Mouse (Mus musculus): ENCODE results near the gene Fuz.
"Not testable (repeated sequence)": the region's sequence is repeated elsewhere in the genome, so short reads cannot be mapped to it uniquely, and the experiment has no call there.

The Fuz gene

DNA sequence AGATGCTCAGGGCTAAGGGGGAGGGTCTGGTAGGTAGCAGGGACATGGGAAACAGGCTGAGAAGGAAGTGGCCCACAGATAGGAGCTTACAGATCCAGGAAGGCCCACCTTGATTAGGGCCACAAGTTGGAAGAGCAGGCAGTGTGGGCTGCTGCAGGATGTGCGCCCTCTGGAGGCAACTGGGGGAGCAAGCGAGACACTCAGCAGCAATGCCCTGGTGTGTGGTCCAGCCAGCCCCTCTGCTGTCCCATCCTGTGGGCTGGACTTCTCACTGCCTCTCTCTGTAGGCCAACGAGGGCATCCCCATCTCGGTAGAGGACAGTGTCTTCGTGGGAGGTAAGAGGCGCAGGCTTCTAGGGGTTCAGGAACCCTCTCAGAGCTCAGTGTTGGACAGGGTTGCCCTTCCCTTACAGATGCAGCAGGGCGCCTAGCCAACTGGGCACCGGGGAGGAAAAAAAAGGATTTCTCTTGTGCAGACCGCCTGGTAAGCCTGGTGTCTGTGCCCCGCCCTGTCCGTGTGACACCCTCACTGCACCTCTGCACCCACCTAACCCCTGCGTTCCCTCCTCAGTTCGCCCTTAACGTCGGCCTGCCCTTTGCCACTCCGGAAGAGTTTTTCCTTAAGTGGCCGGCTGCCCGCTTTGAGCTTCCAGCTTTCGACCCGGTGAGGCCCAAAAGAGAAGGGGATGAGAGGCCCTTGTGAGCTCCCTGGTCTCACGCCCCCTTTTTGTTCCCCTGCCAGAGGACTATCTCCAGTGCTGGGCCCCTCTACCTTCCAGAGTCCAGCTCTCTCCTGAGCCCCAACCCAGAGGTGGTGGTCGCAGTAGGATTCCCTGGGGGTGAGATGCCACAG lies 35.1 kb upstream of the Fuz start:
- DNase-seq (ENCODE audit: extremely low read depth, low read depth) = no peak

GRCm38 (mm10) chr7:44861429-44861816 lies 34.5 kb upstream of the Fuz start:
- DNase-seq (ENCODE audit: extremely low read depth, low read depth) = no peak

- DNase-seq (ENCODE audit: extremely low read depth, low read depth) = no peak
Measured at GRCm38 (mm10) chr7:44862434-44862833, 33.4 kb upstream of the Fuz start.

DNA sequence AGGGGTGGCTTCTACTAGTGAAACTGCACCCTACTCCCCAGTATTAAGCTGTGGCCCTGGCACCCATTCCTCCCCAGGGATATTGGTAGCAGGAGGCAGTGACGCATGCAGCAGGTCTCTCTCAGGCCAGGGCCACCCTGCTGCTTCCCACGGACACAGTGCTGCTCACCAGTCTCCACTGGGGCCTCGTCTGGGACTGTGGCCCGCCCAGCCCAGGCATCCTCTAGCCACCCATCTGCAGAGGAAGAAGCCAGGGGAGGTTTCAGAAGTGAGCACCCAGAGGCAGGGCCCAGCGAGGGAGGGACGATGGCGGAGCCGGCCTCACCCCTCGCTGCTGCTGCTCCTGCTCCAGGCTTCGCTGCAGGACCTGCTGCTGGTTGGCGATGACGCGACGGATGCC lies 32.7 kb upstream of the Fuz start:
- DNase-seq (ENCODE audit: extremely low read depth, low read depth) = no peak

DNA sequence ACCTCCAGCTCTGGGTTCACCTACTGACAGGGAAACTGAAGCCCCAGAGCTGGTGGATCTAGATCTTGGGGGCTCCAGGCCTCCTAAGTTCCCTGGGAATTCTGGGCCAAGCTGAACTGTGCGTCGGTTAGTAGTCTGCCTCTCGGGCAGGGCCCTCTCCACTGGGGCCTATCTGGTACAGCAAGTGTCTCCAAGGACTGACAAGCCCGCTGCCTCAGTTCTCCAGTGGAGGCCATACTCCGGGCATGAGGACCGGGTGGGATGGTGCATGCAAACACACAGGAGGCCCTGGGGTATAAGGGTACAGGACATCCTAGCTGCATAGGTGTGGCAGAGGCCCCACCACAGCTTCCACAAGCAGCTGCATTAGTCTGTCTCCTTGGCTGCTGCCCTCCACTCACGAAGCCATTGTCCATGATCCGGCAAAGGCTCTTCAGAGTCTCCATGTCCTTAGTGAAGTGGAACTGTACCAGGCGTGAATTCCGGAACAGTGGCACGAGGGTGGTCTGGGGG lies 31.8 kb upstream of the Fuz start:
- no peak for DNase-seq (ENCODE audit: extremely low read depth, low read depth)

GRCm38 (mm10) chr7:44864595-44865542 lies 31.0 kb upstream of the Fuz start:
- no peak for DNase-seq (ENCODE audit: extremely low read depth, low read depth)

DNA sequence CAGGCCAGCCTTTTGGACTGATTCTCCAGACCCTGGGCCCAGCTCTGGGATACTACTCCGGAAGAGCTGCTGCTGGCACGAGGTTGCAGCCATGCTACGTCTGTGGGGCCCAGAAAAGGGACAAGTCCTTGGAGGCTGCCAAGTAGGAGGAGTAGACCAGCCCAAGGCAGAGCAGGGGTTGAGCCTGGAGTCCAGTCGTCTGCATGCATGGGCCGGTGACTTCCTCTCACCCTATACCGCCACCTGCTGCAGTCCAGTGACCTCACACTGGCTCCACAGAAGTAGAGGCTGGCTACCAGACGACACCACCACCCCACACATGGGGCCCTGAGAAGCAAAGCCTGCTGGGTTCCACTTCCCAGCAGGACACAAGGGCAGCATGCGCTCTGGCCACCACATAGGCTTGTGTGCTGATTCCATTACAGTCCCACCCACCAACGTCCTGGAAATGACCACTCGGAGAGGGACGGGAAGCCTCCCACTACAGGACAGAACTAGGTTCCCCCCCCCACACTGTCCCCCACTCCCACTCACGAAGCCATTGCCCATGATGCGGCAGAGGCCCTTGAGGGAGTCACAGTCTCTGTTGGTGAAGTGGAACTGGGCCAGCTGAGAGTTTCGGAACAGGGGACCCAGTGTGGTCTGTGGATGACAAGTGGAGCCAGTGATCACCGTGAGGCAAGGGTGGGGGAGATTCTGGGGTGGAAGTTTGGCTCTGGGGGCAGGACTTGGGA lies 29.4 kb upstream of the Fuz start:
- DNase-seq (ENCODE audit: extremely low read depth, low read depth) = no peak

- no peak for DNase-seq (ENCODE audit: extremely low read depth, low read depth)
Measured at GRCm38 (mm10) chr7:44867010-44867702, 28.7 kb upstream of the Fuz start.

GRCm38 (mm10) chr7:44867802-44868201 lies 28.1 kb upstream of the Fuz start:
- no peak for DNase-seq (ENCODE audit: extremely low read depth, low read depth)

- no peak for DNase-seq (ENCODE audit: extremely low read depth, low read depth)
Measured at GRCm38 (mm10) chr7:44868465-44868864, 27.4 kb upstream of the Fuz start.

- DNase-seq (ENCODE audit: extremely low read depth, low read depth) = no peak
Measured at GRCm38 (mm10) chr7:44868919-44869696, 26.8 kb upstream of the Fuz start.

GRCm38 (mm10) chr7:44869697-44870528 lies 26.0 kb upstream of the Fuz start, which contains the start of gene Ptov1:
TSS of gene Ptov1 (minus strand) at chr7:44869788.
- peak; percentile 99 for DNase-seq (ENCODE audit: extremely low read depth, low read depth)

- no peak for DNase-seq (ENCODE audit: extremely low read depth, low read depth)
Measured at GRCm38 (mm10) chr7:44870614-44871013, 25.3 kb upstream of the Fuz start.

GRCm38 (mm10) chr7:44871181-44871580 lies 24.7 kb upstream of the Fuz start:
- DNase-seq (ENCODE audit: extremely low read depth, low read depth) = no peak

GRCm38 (mm10) chr7:44871774-44872173 lies 24.1 kb upstream of the Fuz start:
- not testable (repeated sequence) for DNase-seq (ENCODE audit: extremely low read depth, low read depth)

- DNase-seq (ENCODE audit: extremely low read depth, low read depth) = no peak
Measured at GRCm38 (mm10) chr7:44877833-44878232, 18.0 kb upstream of the Fuz start.

DNA sequence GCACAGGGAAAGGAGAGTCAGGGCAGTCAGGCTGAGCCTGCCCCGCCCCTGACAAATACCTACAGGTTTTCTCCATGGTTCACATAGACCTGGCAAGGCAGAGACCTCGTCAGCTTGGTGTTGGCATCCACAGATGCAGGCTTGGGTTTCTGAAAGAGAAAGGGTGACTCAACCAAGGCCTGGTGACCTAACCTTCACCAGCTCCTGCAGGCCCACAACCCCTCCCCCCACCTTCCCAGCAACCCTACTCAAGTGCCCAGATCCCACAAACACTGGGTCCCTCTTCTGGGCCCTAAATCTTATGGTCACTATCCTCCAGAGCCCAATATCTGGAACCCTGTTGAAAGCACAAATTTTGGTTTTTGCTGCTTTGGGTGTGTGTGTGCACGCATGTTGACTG lies 12.8 kb upstream of the Fuz start:
- DNase-seq (ENCODE audit: extremely low read depth, low read depth) = no peak

- DNase-seq (ENCODE audit: extremely low read depth, low read depth) = no peak
Measured at GRCm38 (mm10) chr7:44884637-44885036, 11.2 kb upstream of the Fuz start.

- no peak for DNase-seq (ENCODE audit: extremely low read depth, low read depth)
Measured at GRCm38 (mm10) chr7:44886964-44887363, 8.9 kb upstream of the Fuz start.

All from MEL-GATA-1-ER (cell line).